Mouse (Mus musculus): ENCODE measurements around the gene Tex44. TPM values are rescaled to one million over a fixed set of nuclear protein-coding genes. Genes with fewer than 3 reads are reported as not detected.
A peak's percentile ranks its signal among the peaks of the same experiment; 100 is the strongest.

Tex44 gene
- polyA plus RNA-seq, 2 experiments = not detected

GRCm38 (mm10) chr1:86416321-86416720 is 9.8 kb upstream of the Tex44 start:
- no peaks in the 10 kb centered on the region for H3K27me3 ChIP-seq (ENCODE audit: control insufficient read depth, insufficient read depth, low read length)
- no peak overlapping the region for H3K27ac ChIP-seq (replicated peaks; ENCODE audit: low read depth, low read length)
- H3K4me3 ChIP-seq (replicated peaks; ENCODE audit: low read length) = no peak overlapping the region
- WGBS = 65% methylated on average over 6 of the region's 6 CpGs
- H3K9ac ChIP-seq (ENCODE audit: low read depth, low read length, severe bottlenecking) = no peak overlapping the region
- DNase-seq (ENCODE audit: low spot score) (no peak), ATAC-seq (ENCODE audit: low FRiP score, low read depth) (no peak)
- H3K9me3 ChIP-seq (ENCODE audit: control insufficient read depth, low read length) = no peaks in the 10 kb centered on the region
- H3K4me2 ChIP-seq (replicated peaks; ENCODE audit: low read depth, low read length, severe bottlenecking) = no peak overlapping the region
- no peaks in the 10 kb centered on the region for H3K36me3 ChIP-seq (ENCODE audit: control insufficient read depth, insufficient read depth, low read length)
- TF ChIP-seq POLR2A (IDR thresholded peaks at IDR 0.05; ENCODE audit: borderline replicate concordance, extremely low read depth, insufficient read depth, insufficient read length) = no peak
- H3K4me1 ChIP-seq (ENCODE audit: control insufficient read depth, insufficient read depth, low read length) = peaks cover 5% of the 10 kb centered on the region; the same call in 1 of the 2 replicates

DNA sequence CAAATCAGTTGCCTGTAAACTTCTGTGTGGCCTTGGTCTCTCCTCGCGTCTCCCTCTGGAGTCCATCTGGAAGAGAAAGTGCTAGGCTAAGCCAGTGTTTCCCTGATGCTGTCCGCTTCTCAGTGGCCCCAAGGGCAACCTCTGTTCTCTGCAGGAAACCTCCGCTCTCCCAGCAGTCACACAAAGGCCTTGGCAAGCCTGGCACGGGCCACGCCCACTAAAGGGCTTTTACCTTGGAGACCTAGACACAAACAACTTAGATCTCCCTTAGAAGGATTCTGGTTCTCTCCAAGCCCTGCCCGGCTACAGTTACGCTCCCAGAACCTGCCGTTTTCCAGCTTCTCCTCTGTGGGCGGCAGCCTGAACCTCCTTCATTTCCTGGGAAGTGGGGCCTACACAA is 5.1 kb upstream of the Tex44 start:
- Histone ChIP-seq H3K4me3 (replicated peaks; ENCODE audit: low read length) (no peak overlapping the region), H3K4me1 (ENCODE audit: control insufficient read depth, insufficient read depth, low read length) (peaks cover 8% of the 10 kb centered on the region), H3K9me3 (ENCODE audit: control insufficient read depth, low read length) (no peaks in the 10 kb centered on the region), H3K36me3 (ENCODE audit: control insufficient read depth, insufficient read depth, low read length) (no peaks in the 10 kb centered on the region), H3K9ac (ENCODE audit: low read depth, low read length, severe bottlenecking) (0 out of 2 replicates have a peak overlapping the region, but pooled peaks have one; percentile 8), H3K27ac (replicated peaks; ENCODE audit: low read depth, low read length) (peak overlapping the region; percentile 59), H3K4me2 (replicated peaks; ENCODE audit: low read depth, low read length, severe bottlenecking) (no peak overlapping the region), H3K27me3 (ENCODE audit: control insufficient read depth, insufficient read depth, low read length) (no peaks in the 10 kb centered on the region)
- 30% methylated on average over 10 of the region's 10 CpGs for WGBS
- ATAC-seq (ENCODE audit: low FRiP score, low read depth) (no peak), DNase-seq (ENCODE audit: low spot score) (no peak)
- TF ChIP-seq POLR2A (IDR thresholded peaks at IDR 0.05; ENCODE audit: borderline replicate concordance, extremely low read depth, insufficient read depth, insufficient read length) = no peak

DNA sequence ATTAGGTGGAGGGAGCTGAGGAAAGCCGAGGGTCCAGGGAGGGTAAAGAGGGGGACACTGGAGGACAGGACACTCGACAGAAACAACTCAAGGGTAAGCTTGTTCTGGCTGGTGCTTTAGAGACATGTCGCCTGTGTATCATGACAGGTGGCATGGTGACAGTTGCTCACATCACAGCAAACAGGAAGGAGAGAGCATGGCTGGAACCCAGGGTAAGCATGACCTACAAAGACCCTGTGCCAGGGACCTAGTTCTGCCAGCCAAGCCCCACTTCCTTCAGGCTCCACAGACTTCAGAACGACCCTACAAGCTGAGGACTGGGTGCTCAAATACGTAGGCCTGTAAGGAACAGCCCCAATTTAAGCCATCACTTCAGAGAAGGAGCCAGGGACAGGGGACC is 2.2 kb upstream of the Tex44 start:
- no peak for TF ChIP-seq POLR2A (IDR thresholded peaks at IDR 0.05; ENCODE audit: borderline replicate concordance, extremely low read depth, insufficient read depth, insufficient read length)
- H3K4me3 ChIP-seq (replicated peaks; ENCODE audit: low read length) = no peak overlapping the region
- peaks cover 8% of the 10 kb centered on the region for H3K4me1 ChIP-seq (ENCODE audit: control insufficient read depth, insufficient read depth, low read length)
- no peaks in the 10 kb centered on the region for H3K36me3 ChIP-seq (ENCODE audit: control insufficient read depth, insufficient read depth, low read length)
- no peak overlapping the region for H3K9ac ChIP-seq (ENCODE audit: low read depth, low read length, severe bottlenecking)
- no peak overlapping the region for H3K27ac ChIP-seq (replicated peaks; ENCODE audit: low read depth, low read length)
- DNase-seq (ENCODE audit: low spot score) (no peak), ATAC-seq (ENCODE audit: low FRiP score, low read depth) (no peak)
- WGBS = 70% methylated on average over 5 of the region's 5 CpGs
- no peaks in the 10 kb centered on the region for H3K9me3 ChIP-seq (ENCODE audit: control insufficient read depth, low read length)
- H3K4me2 ChIP-seq (replicated peaks; ENCODE audit: low read depth, low read length, severe bottlenecking) = no peak overlapping the region
- H3K27me3 ChIP-seq (ENCODE audit: control insufficient read depth, insufficient read depth, low read length) = no peaks in the 10 kb centered on the region

- H3K36me3 ChIP-seq (ENCODE audit: control insufficient read depth, insufficient read depth, low read length) = no peaks in the 10 kb centered on the region
- no peak overlapping the region for H3K9ac ChIP-seq (ENCODE audit: low read depth, low read length, severe bottlenecking)
- ATAC-seq (ENCODE audit: low FRiP score, low read depth) (no peak), DNase-seq (ENCODE audit: low spot score) (no peak)
- H3K4me2 ChIP-seq (replicated peaks; ENCODE audit: low read depth, low read length, severe bottlenecking) = no peak overlapping the region
- no peak overlapping the region for H3K27ac ChIP-seq (replicated peaks; ENCODE audit: low read depth, low read length)
- WGBS = 75% methylated on average over 1 of the region's 1 CpGs
- peaks cover 8% of the 10 kb centered on the region for H3K4me1 ChIP-seq (ENCODE audit: control insufficient read depth, insufficient read depth, low read length)
- no peak overlapping the region for H3K4me3 ChIP-seq (replicated peaks; ENCODE audit: low read length)
- H3K27me3 ChIP-seq (ENCODE audit: control insufficient read depth, insufficient read depth, low read length) = no peaks in the 10 kb centered on the region
- TF ChIP-seq POLR2A (IDR thresholded peaks at IDR 0.05; ENCODE audit: borderline replicate concordance, extremely low read depth, insufficient read depth, insufficient read length) = no peak
- no peaks in the 10 kb centered on the region for H3K9me3 ChIP-seq (ENCODE audit: control insufficient read depth, low read length)
These were observed 1.8 kb upstream of the Tex44 start for GRCm38 (mm10) chr1:86424336-86424735.

DNA sequence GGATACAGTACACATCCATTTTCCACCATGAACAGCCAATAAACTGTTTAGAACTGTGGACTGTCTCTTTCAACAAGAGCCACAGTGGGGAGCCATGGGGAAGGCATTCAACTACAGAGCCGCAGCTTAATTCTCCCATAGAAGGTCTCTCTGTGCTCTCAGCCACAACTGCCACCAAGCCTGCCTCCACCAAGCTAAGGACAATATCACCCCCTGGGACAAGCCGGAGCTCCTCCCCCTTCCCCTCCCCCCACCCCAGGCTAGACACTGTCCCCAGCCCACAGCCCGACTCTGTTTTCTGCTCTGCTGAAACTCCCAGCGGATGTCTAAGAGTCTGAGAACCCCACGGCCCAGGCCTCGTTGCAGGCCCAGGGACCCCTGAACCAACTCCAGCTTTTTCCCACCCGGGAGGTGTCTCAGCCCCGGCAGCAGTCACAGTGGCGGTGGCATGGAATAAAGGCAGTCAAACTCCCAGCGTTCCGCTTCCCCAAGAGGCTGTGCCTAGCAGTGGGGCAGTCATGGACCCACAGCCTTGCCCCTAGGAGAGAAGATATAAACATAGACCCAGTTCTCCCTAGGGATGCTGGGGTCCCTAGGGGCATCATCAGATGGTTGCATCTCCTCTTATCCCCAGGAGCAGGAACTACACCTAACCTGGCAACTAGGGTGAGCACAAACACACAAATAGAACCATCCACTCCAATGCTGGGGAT is 1.1 kb upstream of the Tex44 start:
- WGBS = 26% methylated on average over 11 of the region's 11 CpGs
- H3K9ac ChIP-seq (ENCODE audit: low read depth, low read length, severe bottlenecking) = no peak overlapping the region

More for the DNA sequence above, 1.1 kb upstream of the Tex44 start:
- Histone ChIP-seq H3K4me3 (replicated peaks; ENCODE audit: low read length) (no peak overlapping the region), H3K27ac (replicated peaks; ENCODE audit: low read depth, low read length) (no peak overlapping the region), H3K4me1 (ENCODE audit: control insufficient read depth, insufficient read depth, low read length) (peaks cover 8% of the 10 kb centered on the region), H3K9me3 (ENCODE audit: control insufficient read depth, low read length) (no peaks in the 10 kb centered on the region), H3K4me2 (replicated peaks; ENCODE audit: low read depth, low read length, severe bottlenecking) (no peak overlapping the region), H3K27me3 (ENCODE audit: control insufficient read depth, insufficient read depth, low read length) (no peaks in the 10 kb centered on the region), H3K36me3 (ENCODE audit: control insufficient read depth, insufficient read depth, low read length) (no peaks in the 10 kb centered on the region)
- no peak for DNase-seq (ENCODE audit: low spot score)
- TF ChIP-seq POLR2A (IDR thresholded peaks at IDR 0.05; ENCODE audit: borderline replicate concordance, extremely low read depth, insufficient read depth, insufficient read length) = no peak
- no peak for ATAC-seq (ENCODE audit: low FRiP score, low read depth)
